Comparison of ENCODE assay signal across 23 mouse cellular contexts in genomic region chr6:112920619-112921195, GRCm38 (mm10). TPM values are rescaled to one million over a fixed set of nuclear protein-coding genes. Genes with fewer than 3 reads are reported as not detected.
DNase-seq lines count a peak whose midpoint lies in the region; ATAC-seq and TF ChIP-seq lines count a peak whose summit lies in the region.
"Had no signal": no experiment of that assay in that cellular context is flagged by ENCODE, and none has a peak within 500 bp of the region (broad histone marks: within the 10 kb centered on the region; RNA-seq: fewer than 3 reads in every experiment).

No protein-coding gene starts in this region.

- POLR2A ChIA-PET in Patski (lab: Charles Lee): interaction anchor here (0.9 kb wide), 1 partner anchor 9 kb away, joined by 4 read pairs; no protein-coding TSS in a partner anchor

- H3K27me3 ChIP-seq in Patski: no peaks in the 10 kb centered on the region
- no peaks in the 10 kb centered on the region for H3K27me3 ChIP-seq in limb, embryonic 10.5 days (ENCODE audit: low read depth, poor library complexity, severe bottlenecking)
- no peaks in the 10 kb centered on the region for H3K27me3 ChIP-seq in stomach, postnatal 0 days (ENCODE audit: control insufficient read depth, insufficient read depth, low read length)
- H3K27me3 ChIP-seq: CH12.LX; embryonic facial prominence, embryonic 13.5 days had no signal

- CTCF ChIA-PET in Patski (lab: Charles Lee): interaction anchor here (1.1 to 1.5 kb wide), 2 partner anchors 12 to 14 kb away, joined by 4 to 5 read pairs; no protein-coding TSS in a partner anchor

- H3K9ac ChIP-seq in stomach, postnatal 0 days (ENCODE audit: low read length): no peak overlapping the region
- H3K9ac ChIP-seq: embryonic facial prominence, embryonic 13.5 days had no signal

- H3K4me1 ChIP-seq in limb, embryonic 10.5 days: peaks cover 12% of the 10 kb centered on the region; the same call in 1 of the 2 replicates
- no peaks in the 10 kb centered on the region for H3K4me1 ChIP-seq in stomach, postnatal 0 days (replicated peaks; ENCODE audit: control insufficient read depth, insufficient read depth)

- TF ChIP-seq EP300 in stomach, postnatal 0 days (optimal IDR thresholded peaks at IDR 0.05): no peak

- peak; percentile 39 for DNase-seq in kidney, adult 11 months
- DNase-seq in kidney, postnatal 4 days: no peak
- DNase-seq in layer of hippocampus, adult 2 months (ENCODE audit: low spot score in 2 of 2): no peak
- DNase-seq in layer of hippocampus, postnatal 25 days (ENCODE audit: extremely low spot score in 1 of 2, low spot score in 1 of 2): no peak
- peak; percentile 68 for DNase-seq in Patski (ENCODE audit: low read depth, low spot score)
- DNase-seq in limb, embryonic 10.5 days (ENCODE audit: low spot score): no peak
- DNase-seq in stomach, postnatal 0 days (ENCODE audit: low spot score): no peak
- DNase-seq: adrenal gland, postnatal 10 days; B cell, adult 2 months; cerebellum, adult 2 months; cerebellum, postnatal 36 days; embryo, embryonic 11 days; gastrocnemius, adult 2 months; heart, postnatal 4 days; left cerebral cortex, postnatal 4 days; lung, postnatal 4 days; thymus, postnatal 14 days had no signal

- in situ Hi-C loops in Patski (cut with MboI; ENCODE audit: low pct_unique_long_range_greater_than_20kb): no loop called here

- H3K9me3 ChIP-seq in limb, embryonic 10.5 days (replicated peaks): no peaks in the 10 kb centered on the region
- no peaks in the 10 kb centered on the region for H3K9me3 ChIP-seq in stomach, postnatal 0 days (ENCODE audit: control insufficient read depth, low read length)
- H3K9me3 ChIP-seq: embryonic facial prominence, embryonic 13.5 days had no signal

- H3K4me3 ChIP-seq in layer of hippocampus, adult 2 months: no peak overlapping the region
- no peak overlapping the region for H3K4me3 ChIP-seq in limb, embryonic 10.5 days
- no peak overlapping the region for H3K4me3 ChIP-seq in stomach, postnatal 0 days (ENCODE audit: low read depth, low read length)
- H3K4me3 ChIP-seq: embryonic facial prominence, embryonic 13.5 days; erythroblast, embryonic 14.5 days; gastrocnemius, adult 2 months had no signal

- H3K4me2 ChIP-seq in stomach, postnatal 0 days (replicated peaks; ENCODE audit: low read depth): no peak overlapping the region
- H3K4me2 ChIP-seq: embryonic facial prominence, embryonic 13.5 days had no signal

- ATAC-seq in Patski: peak; percentile 91
- ATAC-seq in stomach, postnatal 0 days (ENCODE audit: low FRiP score, low TSS enrichment): no peak
- ATAC-seq: forebrain, embryonic 14.5 days; intestine, postnatal 0 days had no signal

- 89% methylated on average over 8 of the region's 8 CpGs for WGBS in limb, embryonic 10.5 days
- 81% methylated on average over 8 of the region's 8 CpGs for WGBS in stomach, postnatal 0 days

- no peak for TF ChIP-seq CTCF in layer of hippocampus, adult 2 months (conservative IDR thresholded peaks at IDR 0.05)
- TF ChIP-seq CTCF in Patski (IDR thresholded peaks at IDR 0.05): no peak
- no peak for TF ChIP-seq CTCF in stomach, postnatal 0 days (IDR thresholded peaks at IDR 0.05; ENCODE audit: low read depth)

- H3K36me3 ChIP-seq in limb, embryonic 10.5 days: no peaks in the 10 kb centered on the region
- H3K36me3 ChIP-seq in stomach, postnatal 0 days (ENCODE audit: control insufficient read depth, insufficient read depth, low read length): no peaks in the 10 kb centered on the region
- H3K36me3 ChIP-seq: G1E had no signal

- H3K27ac ChIP-seq in layer of hippocampus, adult 2 months: peak overlapping the region; percentile 32; the same call in 1 of the 2 replicates
- 0 out of 2 replicates have a peak overlapping the region, but pooled peaks have one; percentile 9 for H3K27ac ChIP-seq in limb, embryonic 10.5 days
- no peak overlapping the region for H3K27ac ChIP-seq in stomach, postnatal 0 days (replicated peaks)
- H3K27ac ChIP-seq: embryonic facial prominence, embryonic 13.5 days; gastrocnemius, adult 2 months had no signal

RNA-seq across cellular contexts. Expression of gene Srgap3, which starts 26.4 kb away (rescaled TPM):
- total RNA-seq in layer of hippocampus, adult 2 months (2021): 100 to 1,000 TPM; 288 to 291 TPM
- 100 to 1,000 TPM; 241 to 270 TPM for total RNA-seq in layer of hippocampus, postnatal 25 days (2021)
- polyA plus RNA-seq in Patski (2021): 37.7 TPM
- polyA plus RNA-seq in limb, embryonic 10.5 days (2016; fragmentation: Nextera tagmentation; extraction: Ambion mirVana): 2.1 and 3.8 TPM in 2 replicates
- 1.5 and 1.6 TPM in 2 replicates for polyA plus RNA-seq in stomach, postnatal 0 days (2015; fragmentation: Nextera tagmentation; extraction: Ambion mirVana)
- polyA plus RNA-seq: G1E had no signal

Comparison
In these comparisons a context has a peak if more than half of its experiments do, and no peak if none do; other contexts are left out.
1. DNase-seq: peak in kidney, adult 11 months (single experiment) and Patski (single experiment); none in kidney, postnatal 4 days (0 of 2), layer of hippocampus, adult 2 months (0 of 2), layer of hippocampus, postnatal 25 days (0 of 2), limb, embryonic 10.5 days (single experiment) and stomach, postnatal 0 days (single experiment).